18 mouse cellular contexts compared by ENCODE assay signal in genomic region chr16:95913879-95914278, GRCm38 (mm10).
DNase-seq lines count a peak whose midpoint lies in the region; ATAC-seq and TF ChIP-seq lines count a peak whose summit lies in the region.
"Had no signal": no experiment of that assay in that cellular context is flagged by ENCODE, and none has a peak within 500 bp of the region (broad histone marks: within the 10 kb centered on the region; RNA-seq: fewer than 3 reads in every experiment).

No protein-coding gene starts in this region.

- H3K4me2 ChIP-seq in heart, embryonic 12.5 days = no peak overlapping the region
- H3K4me2 ChIP-seq: liver, embryonic 13.5 days; neural tube, embryonic 13.5 days had no signal

- no peak overlapping the region for H3K4me3 ChIP-seq in heart, embryonic 12.5 days
- H3K4me3 ChIP-seq in gastrocnemius, adult 2 months = no peak overlapping the region
- H3K4me3 ChIP-seq: heart, embryonic 10.5 days; liver, embryonic 13.5 days; neural tube, embryonic 13.5 days had no signal

- H3K9ac ChIP-seq in heart, embryonic 12.5 days = no peak overlapping the region
- H3K9ac ChIP-seq: liver, embryonic 13.5 days; neural tube, embryonic 13.5 days had no signal

- no peaks in the 10 kb centered on the region for H3K27me3 ChIP-seq in heart, embryonic 12.5 days (replicated peaks)
- H3K27me3 ChIP-seq: liver, embryonic 13.5 days; neural tube, embryonic 13.5 days had no signal

- peak; percentile 84 for DNase-seq in heart, adult 11 months
- peak; percentile 44 to 69 for DNase-seq in layer of hippocampus, adult 18-20 months (ENCODE audit: low spot score in 2 of 2)
- DNase-seq in layer of hippocampus, postnatal 36 days = peak; percentile 36 to 40
- DNase-seq in right cerebral cortex, postnatal 4 days = peak; percentile 29
- DNase-seq in gastrocnemius, adult 2 months = no peak
- DNase-seq: adrenal gland, adult 2 months; cerebellum, adult 9-11 months; gastrocnemius, postnatal 10 days; heart, postnatal 36 days; kidney, adult 2 months; kidney, postnatal 36 days; liver, embryonic 13.5 days; lung, postnatal 14 days had no signal

- ATAC-seq in heart, embryonic 12.5 days (ENCODE audit: insufficient number of reproducible peaks, low FRiP score) = no peak
- no peak for ATAC-seq in megakaryocyte, adult 5-6 weeks (ENCODE audit: poor library complexity, severe bottlenecking)
- ATAC-seq: hindbrain, embryonic 16.5 days had no signal

- no peak overlapping the region for H3K27ac ChIP-seq in heart, embryonic 12.5 days (ENCODE audit: poor library complexity, severe bottlenecking)
- no peak overlapping the region for H3K27ac ChIP-seq in gastrocnemius, adult 2 months
- H3K27ac ChIP-seq: heart, embryonic 10.5 days; liver, embryonic 13.5 days; neural tube, embryonic 13.5 days had no signal

- no peak for TF ChIP-seq CTCF in gastrocnemius, adult 2 months (IDR thresholded peaks at IDR 0.05)

- H3K4me1 ChIP-seq in heart, embryonic 12.5 days (replicated peaks) = no peaks in the 10 kb centered on the region
- H3K4me1 ChIP-seq: liver, embryonic 13.5 days; neural tube, embryonic 13.5 days had no signal

- H3K9me3 ChIP-seq in heart, embryonic 12.5 days (replicated peaks) = no peaks in the 10 kb centered on the region
- H3K9me3 ChIP-seq: heart, embryonic 10.5 days; liver, embryonic 13.5 days; neural tube, embryonic 13.5 days had no signal

- 68% methylated on average over 5 of the region's 5 CpGs for WGBS in heart, embryonic 12.5 days

- intact Hi-C loops in gastrocnemius, adult 2 months (cut with DNase I) = no loop called here

- H3K36me3 ChIP-seq in heart, embryonic 12.5 days = no peaks in the 10 kb centered on the region
- H3K36me3 ChIP-seq: heart, embryonic 10.5 days; liver, embryonic 13.5 days; neural tube, embryonic 13.5 days had no signal
